Comparison of ENCODE assay signal across 22 mouse cellular contexts in genomic region chr4:108016321-108016720, GRCm38 (mm10). TPM values are rescaled to one million over a fixed set of nuclear protein-coding genes. Genes with fewer than 3 reads are reported as not detected.
DNase-seq lines count a peak whose midpoint lies in the region; ATAC-seq and TF ChIP-seq lines count a peak whose summit lies in the region.
"Had no signal": no experiment of that assay in that cellular context is flagged by ENCODE, and none has a peak within 500 bp of the region (broad histone marks: within the 10 kb centered on the region; RNA-seq: fewer than 3 reads in every experiment).

No protein-coding gene starts in this region.

- no peak overlapping the region for H3K27ac ChIP-seq in heart, embryonic 12.5 days (ENCODE audit: poor library complexity, severe bottlenecking)
- peak overlapping the region; percentile 36; the same call in 1 of the 2 replicates for H3K27ac ChIP-seq in small intestine, adult 2 months (ENCODE audit: insufficient read depth, low read depth, low read length)
- H3K27ac ChIP-seq: embryonic facial prominence, embryonic 15.5 days; hindbrain, embryonic 14.5 days; neural tube, embryonic 12.5 days had no signal

- no peak overlapping the region for H3K4me3 ChIP-seq in heart, embryonic 12.5 days
- no peak overlapping the region for H3K4me3 ChIP-seq in small intestine, adult 2 months (ENCODE audit: low read depth, low read length)
- H3K4me3 ChIP-seq: embryonic facial prominence, embryonic 15.5 days; megakaryocyte, embryonic 14.5 days; neural tube, embryonic 12.5 days had no signal

- H3K4me1 ChIP-seq in heart, embryonic 12.5 days (replicated peaks): peaks cover 29% of the 10 kb centered on the region
- H3K4me1 ChIP-seq in small intestine, adult 2 months (ENCODE audit: control insufficient read depth, insufficient read depth, insufficient read length, low read length): peaks cover 20% of the 10 kb centered on the region
- H3K4me1 ChIP-seq: neural tube, embryonic 12.5 days had no signal

- no peak overlapping the region for H3K4me2 ChIP-seq in heart, embryonic 12.5 days
- H3K4me2 ChIP-seq: embryonic facial prominence, embryonic 15.5 days; hindbrain, embryonic 14.5 days; liver, embryonic 11.5 days; neural tube, embryonic 12.5 days had no signal

- no peak for ATAC-seq in heart, embryonic 12.5 days (ENCODE audit: insufficient number of reproducible peaks, low FRiP score)
- ATAC-seq: intestine, postnatal 0 days had no signal

- DNase-seq in adrenal gland, adult 2 months: peak; percentile 35
- DNase-seq in adrenal gland, postnatal 36 days: no peak
- DNase-seq in heart, adult 18-20 months: peak; percentile 68 to 69
- DNase-seq in cerebellum, postnatal 25 days: peak; percentile 58 to 73
- no peak for DNase-seq in spleen, adult 18-20 months
- no peak for DNase-seq in natural killer cell, adult 2 months (ENCODE audit: low spot score in 2 of 2)
- DNase-seq: kidney, postnatal 36 days; right cerebral cortex, postnatal 4 days; thymus, adult 2 months had no signal

- peaks cover 8% of the 10 kb centered on the region; the same call in 1 of the 2 replicates for H3K9me3 ChIP-seq in heart, embryonic 12.5 days (replicated peaks)
- H3K9me3 ChIP-seq: embryonic facial prominence, embryonic 15.5 days; neural tube, embryonic 12.5 days had no signal

- no peak overlapping the region for H3K9ac ChIP-seq in heart, embryonic 12.5 days
- H3K9ac ChIP-seq: embryonic facial prominence, embryonic 15.5 days; hindbrain, embryonic 14.5 days; neural tube, embryonic 12.5 days had no signal

- peaks cover 2% of the 10 kb centered on the region; the same call in 1 of the 2 replicates for H3K27me3 ChIP-seq in heart, embryonic 12.5 days (replicated peaks)
- H3K27me3 ChIP-seq in small intestine, adult 2 months (ENCODE audit: control insufficient read depth, insufficient read depth, low read length): no peaks in the 10 kb centered on the region
- H3K27me3 ChIP-seq: embryonic facial prominence, embryonic 15.5 days; neural tube, embryonic 12.5 days had no signal

- WGBS in heart, embryonic 12.5 days: 90% methylated on average over 3 of the region's 3 CpGs
- WGBS in small intestine, adult 2 months: 84% methylated on average over 3 of the region's 3 CpGs

- TF ChIP-seq POLR2A in small intestine, adult 2 months (IDR thresholded peaks at IDR 0.05; ENCODE audit: low read depth, low read length): no peak

- H3K36me3 ChIP-seq in heart, embryonic 12.5 days: no peaks in the 10 kb centered on the region
- peaks cover 12% of the 10 kb centered on the region; the same call in 1 of the 2 replicates for H3K36me3 ChIP-seq in small intestine, adult 2 months (ENCODE audit: control insufficient read depth, insufficient read depth, low read length)
- H3K36me3 ChIP-seq: neural tube, embryonic 12.5 days had no signal

- 0 out of 2 replicates have a peak, but pooled peaks have one; percentile 4 for TF ChIP-seq CTCF in small intestine, adult 2 months (IDR thresholded peaks at IDR 0.05; ENCODE audit: extremely low read depth, insufficient read length, insufficient replicate concordance, low read depth, low read length)

RNA-seq across cellular contexts. Expression of gene Slc1a7, which starts 48.2 kb away (rescaled TPM):
- under 1 TPM; 0.20 to 0.48 TPM for total RNA-seq in adrenal gland, adult 2 months (2021)
- polyA plus RNA-seq in adrenal gland, adult 2 months (2012; rRNA removed): 0.20 and 0.22 TPM in 2 replicates
- total RNA-seq in adrenal gland, postnatal 36 days (2021): under 1 TPM; 0.30 to 0.43 TPM
- under 1 TPM in 1 of 2 experiments, not detected in 1; 0.10 TPM for total RNA-seq in heart, adult 18-20 months (2021)
- not detected in 2 replicates for polyA plus RNA-seq in heart, embryonic 12.5 days (2016; fragmentation: Nextera tagmentation; extraction: Ambion mirVana)
- polyA plus RNA-seq in small intestine, adult 2 months (2012; rRNA removed): 0.11 and 0.16 TPM in 2 replicates
- total RNA-seq: layer of hippocampus, postnatal 25 days; midbrain, postnatal 0 days had no signal
- polyA plus RNA-seq: forebrain, embryonic 11.5 days; heart, embryonic 14.5 days; liver, embryonic 11.5 days; neural tube, embryonic 12.5 days; stomach, embryonic 14.5 days had no signal

Comparison
In these comparisons a context has a peak if more than half of its experiments do, and no peak if none do; other contexts are left out.
1. DNase-seq: peak in adrenal gland, adult 2 months (single experiment), heart, adult 18-20 months (2 of 2) and cerebellum, postnatal 25 days (2 of 2); none in adrenal gland, postnatal 36 days (0 of 2), spleen, adult 18-20 months (0 of 2) and natural killer cell, adult 2 months (0 of 2).